Mouse (Mus musculus) forebrain, embryonic 15.5 days (tissue): ENCODE measurements around the gene Lmna. TPM values are rescaled to one million over a fixed set of nuclear protein-coding genes. Genes with fewer than 3 reads are reported as not detected.
A peak's percentile ranks its signal among the peaks of the same experiment; 100 is the strongest.

Experiments
- ATAC-seq: fragments of 200-750 bp; cut with Nextera tagmentation; replicated peaks from 2 replicates; pipeline ENCODE4 v1.8.0; 2017; ENCODE audit warnings: mild to moderate bottlenecking, moderate TSS enrichment, moderate library complexity
- H3K27ac ChIP-seq: fragments of 300-500 bp; sonication (generic); replicated peaks from 2 replicates; pipeline ENCODE4 v1.5.1; 2015; ENCODE audit warnings: mild to moderate bottlenecking, inconsistent platforms
- H3K27me3 ChIP-seq: fragments of 300-500 bp; sonication (generic); 2 replicates; pipeline ENCODE4 v1.6.1; 2015; ENCODE audit warnings: inconsistent platforms
- H3K36me3 ChIP-seq: fragments of 300-500 bp; sonication (generic); 2 replicates; pipeline ENCODE4 v1.6.1; 2015; ENCODE audit warnings: mild to moderate bottlenecking, inconsistent platforms
- H3K4me1 ChIP-seq: fragments of 300-500 bp; sonication (generic); 2 replicates; pipeline ENCODE4 v1.6.1; 2015; ENCODE audit warnings: inconsistent platforms
- H3K4me2 ChIP-seq: fragments of 300-500 bp; sonication (generic); replicated peaks from 2 replicates; pipeline ENCODE4 v1.6.1; 2015; ENCODE audit warnings: mild to moderate bottlenecking, inconsistent platforms
- H3K4me3 ChIP-seq: fragments of 300-500 bp; sonication (generic); 2 replicates; pipeline ENCODE4 v1.5.1; 2015; ENCODE audit warnings: mild to moderate bottlenecking, inconsistent platforms
- H3K9ac ChIP-seq: fragments of 300-500 bp; sonication (generic); replicated peaks from 2 replicates; pipeline ENCODE4 v1.6.1; 2015; ENCODE audit warnings: mild to moderate bottlenecking, inconsistent platforms
- H3K9me3 ChIP-seq: fragments of 300-500 bp; sonication (generic); 2 replicates; pipeline ENCODE4 v1.6.1; 2016; ENCODE audit warnings: inconsistent platforms
- WGBS: fragments of 180-500 bp; shearing (Covaris S2); methylation state at CpG from one replicate; pipeline ENCODE4 v1.1.7; 2015; ENCODE audit warnings: mixed read lengths; 5-methylcytosine and 5-hydroxymethylcytosine counted together
- polyA plus RNA-seq: library from polyadenylated mRNA; unstranded; fragments of >200 nt; fragmentation: Nextera tagmentation; extraction: Ambion mirVana; gene quantifications from 2 replicates; pipeline ENCODE4 v1.2.1, GENCODE M21; 2015

Lmna gene
- polyA plus RNA-seq, 1 experiment from 2014 or later, result 27.5 TPM

- Histone ChIP-seq H3K9me3 (no peaks in the 10 kb centered on the region), H3K4me1 (peaks cover 73% of the 10 kb centered on the region), H3K4me2 (peak overlapping the region; percentile 93), H3K27me3 (no peaks in the 10 kb centered on the region), H3K36me3 (peaks cover 40% of the 10 kb centered on the region), H3K9ac (peak overlapping the region; percentile 99), H3K4me3 (peak overlapping the region; percentile 93), H3K27ac (peak overlapping the region; percentile 100)
- ATAC-seq, result no peak
- 2% methylated on average over 64 of the region's 64 CpGs for WGBS
Measured at GRCm38 (mm10) chr3:88536103-88536930, 26.6 kb upstream of the Lmna start.

- H3K27me3 ChIP-seq, result no peaks in the 10 kb centered on the region
- ATAC-seq, result no peak
- peak overlapping the region; percentile 100 for H3K27ac ChIP-seq
- peak overlapping the region; percentile 93 for H3K4me3 ChIP-seq
- no peaks in the 10 kb centered on the region for H3K9me3 ChIP-seq
- H3K9ac ChIP-seq, result peak overlapping the region; percentile 99
- WGBS, result 20% methylated on average over 4 of the region's 4 CpGs
- H3K4me2 ChIP-seq, result peak overlapping the region; percentile 93
- H3K36me3 ChIP-seq, result peaks cover 37% of the 10 kb centered on the region
- peaks cover 67% of the 10 kb centered on the region for H3K4me1 ChIP-seq
Measured at GRCm38 (mm10) chr3:88535527-88535926, 25.8 kb upstream of the Lmna start.

GRCm38 (mm10) chr3:88535005-88535404, 25.2 kb upstream of the Lmna start:
- Histone ChIP-seq H3K9me3 (no peaks in the 10 kb centered on the region), H3K4me1 (peaks cover 67% of the 10 kb centered on the region), H3K4me3 (peak overlapping the region; percentile 93), H3K27ac (peak overlapping the region; percentile 100), H3K36me3 (peaks cover 32% of the 10 kb centered on the region), H3K4me2 (peak overlapping the region; percentile 93), H3K9ac (peak overlapping the region; percentile 99), H3K27me3 (no peaks in the 10 kb centered on the region)
- WGBS, result 2% methylated on average over 3 of the region's 3 CpGs
- no peak for ATAC-seq

- Histone ChIP-seq H3K36me3 (peaks cover 28% of the 10 kb centered on the region), H3K9me3 (no peaks in the 10 kb centered on the region), H3K4me3 (peak overlapping the region; percentile 93), H3K9ac (peak overlapping the region; percentile 99), H3K4me2 (peak overlapping the region; percentile 93), H3K4me1 (peaks cover 70% of the 10 kb centered on the region), H3K27ac (peak overlapping the region; percentile 100), H3K27me3 (no peaks in the 10 kb centered on the region)
- 1% methylated on average over 5 of the region's 5 CpGs for WGBS
- ATAC-seq, result no peak
Measured at GRCm38 (mm10) chr3:88533706-88534105, 23.9 kb upstream of the Lmna start.

- Histone ChIP-seq H3K4me3 (peak overlapping the region; percentile 93), H3K9me3 (no peaks in the 10 kb centered on the region), H3K4me2 (peak overlapping the region; percentile 93), H3K36me3 (peaks cover 20% of the 10 kb centered on the region), H3K4me1 (peaks cover 68% of the 10 kb centered on the region), H3K27me3 (no peaks in the 10 kb centered on the region), H3K27ac (peak overlapping the region; percentile 100), H3K9ac (peak overlapping the region; percentile 99)
- ATAC-seq, result peak; percentile 52
- WGBS, result under 1% methylated on average over 40 of the region's 40 CpGs
Measured at GRCm38 (mm10) chr3:88532689-88533511, 23.1 kb upstream of the Lmna start.

GRCm38 (mm10) chr3:88532299-88532674, 22.5 kb upstream of the Lmna start, which contains the start of gene Mex3a:
TSS of gene Mex3a (plus strand) at chr3:88532395.
- H3K36me3 ChIP-seq, result peaks cover 13% of the 10 kb centered on the region
- H3K27me3 ChIP-seq, result no peaks in the 10 kb centered on the region
- WGBS, result under 1% methylated on average over 16 of the region's 31 CpGs
- peak within 1 kb of the TSS; percentile 93 for H3K4me2 ChIP-seq
- H3K27ac ChIP-seq, result peak within 1 kb of the TSS; percentile 100
- peak; percentile 5; the same call in 1 of the 2 replicates for ATAC-seq
- H3K4me1 ChIP-seq, result peaks cover 68% of the 10 kb centered on the region
- H3K9ac ChIP-seq, result peak within 1 kb of the TSS; percentile 99
- H3K9me3 ChIP-seq, result no peaks in the 10 kb centered on the region
- H3K4me3 ChIP-seq, result peak within 1 kb of the TSS; percentile 93

GRCm38 (mm10) chr3:88531348-88532298, 21.9 kb upstream of the Lmna start:
- H3K4me1 ChIP-seq, result peaks cover 67% of the 10 kb centered on the region
- peak overlapping the region; percentile 100 for H3K27ac ChIP-seq
- H3K9me3 ChIP-seq, result no peaks in the 10 kb centered on the region
- no peaks in the 10 kb centered on the region for H3K27me3 ChIP-seq
- peaks cover 7% of the 10 kb centered on the region for H3K36me3 ChIP-seq
- WGBS, result 1% methylated on average over 56 of the region's 63 CpGs
- peak; percentile 86 for ATAC-seq
- peak overlapping the region; percentile 93 for H3K4me3 ChIP-seq
- peak overlapping the region; percentile 99 for H3K9ac ChIP-seq
- H3K4me2 ChIP-seq, result peak overlapping the region; percentile 91

GRCm38 (mm10) chr3:88530082-88530864, 20.5 kb upstream of the Lmna start:
- Histone ChIP-seq H3K27me3 (no peaks in the 10 kb centered on the region), H3K9me3 (no peaks in the 10 kb centered on the region), H3K9ac (peak overlapping the region; percentile 99), H3K4me2 (peak overlapping the region; percentile 91), H3K4me3 (peak overlapping the region; percentile 93), H3K27ac (peak overlapping the region; percentile 100), H3K4me1 (peaks cover 67% of the 10 kb centered on the region), H3K36me3 (no peaks in the 10 kb centered on the region)
- WGBS, result 5% methylated on average over 11 of the region's 11 CpGs
- ATAC-seq, result no peak

GRCm38 (mm10) chr3:88529204-88530000, 19.6 kb upstream of the Lmna start:
- peak overlapping the region; percentile 93 for H3K4me3 ChIP-seq
- H3K27me3 ChIP-seq, result no peaks in the 10 kb centered on the region
- peak overlapping the region; percentile 91 for H3K4me2 ChIP-seq
- H3K9me3 ChIP-seq, result no peaks in the 10 kb centered on the region
- H3K9ac ChIP-seq, result peak overlapping the region; percentile 99
- ATAC-seq, result no peak
- WGBS, result 16% methylated on average over 7 of the region's 7 CpGs
- peak overlapping the region; percentile 100 for H3K27ac ChIP-seq
- peaks cover 7% of the 10 kb centered on the region; the same call in 1 of the 2 replicates for H3K36me3 ChIP-seq
- peaks cover 61% of the 10 kb centered on the region for H3K4me1 ChIP-seq

GRCm38 (mm10) chr3:88528646-88529045, 18.9 kb upstream of the Lmna start:
- peak overlapping the region; percentile 100; the same call in 1 of the 2 replicates for H3K27ac ChIP-seq
- peak overlapping the region; percentile 91 for H3K4me2 ChIP-seq
- no peaks in the 10 kb centered on the region for H3K27me3 ChIP-seq
- no peaks in the 10 kb centered on the region for H3K9me3 ChIP-seq
- ATAC-seq, result no peak
- 76% methylated on average over 11 of the region's 11 CpGs for WGBS
- peak overlapping the region; percentile 99; the same call in 1 of the 2 replicates for H3K9ac ChIP-seq
- H3K36me3 ChIP-seq, result peaks cover 10% of the 10 kb centered on the region; the same call in 1 of the 2 replicates
- peaks cover 59% of the 10 kb centered on the region for H3K4me1 ChIP-seq
- H3K4me3 ChIP-seq, result no peak overlapping the region; the same call in 1 of the 2 replicates
